Mouse (Mus musculus): ENCODE data around the gene Gm3542. TPM values are rescaled to one million over a fixed set of nuclear protein-coding genes. Genes with fewer than 3 reads are reported as not detected.

The Gm3542 gene
- not detected in 2 replicates for polyA plus RNA-seq (2015; fragmentation: Nextera tagmentation; extraction: Ambion mirVana)

GRCm38 (mm10) chr14:5334828-5335227 lies at the start of gene Gm3542:
Gene Gm3542, minus strand, starts transcription at chr14:5334928.

Other genes starting within 250 kb of the Gm3542 start
- not detected in 2 replicates for gene Gm8279, start 203.4 kb downstream of the Gm3542 start, polyA plus RNA-seq (2015; fragmentation: Nextera tagmentation; extraction: Ambion mirVana)
- gene Gm3317, start 170.4 kb downstream of the Gm3542 start, polyA plus RNA-seq (2015; fragmentation: Nextera tagmentation; extraction: Ambion mirVana), result not detected in 2 replicates
- not detected in 2 replicates for gene Gm8271, start 149.1 kb downstream of the Gm3542 start, polyA plus RNA-seq (2015; fragmentation: Nextera tagmentation; extraction: Ambion mirVana)
- not detected in 2 replicates for gene Gm3526, start 74.3 kb downstream of the Gm3542 start, polyA plus RNA-seq (2015; fragmentation: Nextera tagmentation; extraction: Ambion mirVana)
- gene Gm3500, start 54.1 kb upstream of the Gm3542 start, polyA plus RNA-seq (2015; fragmentation: Nextera tagmentation; extraction: Ambion mirVana), result not detected in 2 replicates
- 0.22 and 0.30 TPM in 2 replicates for gene Gm3194, start 120.5 kb upstream of the Gm3542 start, polyA plus RNA-seq (2015; fragmentation: Nextera tagmentation; extraction: Ambion mirVana)
- not detected in 2 replicates for gene Gm8246, start 142.9 kb upstream of the Gm3542 start, polyA plus RNA-seq (2015; fragmentation: Nextera tagmentation; extraction: Ambion mirVana)
- gene Gm3187, start 149.3 kb upstream of the Gm3542 start, polyA plus RNA-seq (2015; fragmentation: Nextera tagmentation; extraction: Ambion mirVana), result not detected in 2 replicates
- 0.15 and 0.72 TPM in 2 replicates for gene Gm3488, start 166.7 kb upstream of the Gm3542 start, polyA plus RNA-seq (2015; fragmentation: Nextera tagmentation; extraction: Ambion mirVana)
- not detected in 2 replicates for gene Gm3532, start 203.6 kb upstream of the Gm3542 start, polyA plus RNA-seq (2015; fragmentation: Nextera tagmentation; extraction: Ambion mirVana)

All from urinary bladder, postnatal 0 days (tissue).